Mouse (Mus musculus) inflammation-experienced regulatory T-cells, adult 16 weeks (primary cell): Measurements from ENCODE around the gene Olfr549. TPM values are rescaled to one million over a fixed set of nuclear protein-coding genes. Genes with fewer than 3 reads are reported as not detected.

Source experiments
- polyA plus RNA-seq: library from polyadenylated mRNA; unstranded; fragments of 100-300 nt; shearing (Covaris generic); gene quantifications from one replicate; pipeline ENCODE4 v1.2.1, GENCODE M21; 2017

Olfr549 gene
- not detected for polyA plus RNA-seq

DNA sequence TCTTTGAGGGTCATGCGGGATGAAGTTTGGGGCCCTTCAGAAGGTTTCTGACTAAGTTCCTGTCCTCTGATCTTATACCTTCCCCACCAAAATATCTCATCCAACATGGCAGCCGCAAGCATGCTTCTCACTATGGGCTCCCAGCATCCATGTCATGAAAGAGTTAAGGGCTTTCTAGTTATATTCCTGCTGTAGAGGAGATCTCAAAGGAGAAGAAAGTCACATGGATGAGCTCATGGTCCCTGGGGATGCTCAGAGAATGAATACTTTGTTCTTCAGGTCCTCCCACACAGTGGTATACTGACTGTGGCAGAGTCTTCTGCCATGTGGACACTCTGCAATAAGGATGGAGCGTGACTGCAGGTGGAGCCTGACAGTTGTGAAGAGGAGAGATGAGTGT, at the start of gene Olfr549:
TSS of gene Olfr549 (plus strand) at position 301 of the 400 bp plus-strand sequence.

DNA sequence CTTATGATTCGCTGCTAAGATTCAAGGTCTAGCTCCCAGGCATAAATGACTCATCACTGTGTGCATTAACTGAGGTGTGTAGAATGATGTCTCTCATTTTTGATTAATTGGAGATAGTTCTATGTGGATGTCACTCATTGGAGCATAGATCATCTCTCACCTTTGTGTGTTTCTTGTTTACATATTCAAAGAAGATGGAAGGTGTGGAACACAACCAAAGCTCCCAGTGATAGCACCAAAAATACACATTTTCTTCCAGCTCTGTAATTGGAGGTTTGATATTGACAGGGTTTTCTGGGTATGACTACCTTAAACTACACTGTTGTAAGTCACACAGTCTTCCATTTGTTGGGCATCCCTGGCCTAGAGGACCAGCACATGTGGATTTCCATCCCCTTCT, 15.2 kb upstream of the Olfr549 start, which contains the start of gene Olfr547:
TSS of gene Olfr547 (plus strand) at position 301 of the 400 bp plus-strand sequence.

DNA sequence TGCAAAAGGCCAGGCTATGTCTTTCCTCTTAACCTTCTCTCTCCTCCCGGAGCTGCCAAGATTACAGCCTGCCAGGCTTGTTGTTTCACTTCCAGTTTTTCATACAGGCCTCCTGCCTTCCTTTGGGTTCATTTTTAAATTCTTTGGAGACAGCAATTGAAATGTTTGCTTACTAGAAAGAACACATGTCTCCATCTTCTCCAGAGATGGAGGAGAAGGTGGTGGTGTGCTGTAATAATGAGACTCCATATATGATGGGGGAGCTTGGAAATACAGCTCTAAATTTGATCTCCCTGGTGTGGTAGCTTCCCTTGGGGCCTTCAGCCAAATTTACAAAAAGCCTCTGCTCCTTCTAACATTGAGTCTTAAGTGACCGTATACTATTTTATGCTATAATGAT, 9.1 kb upstream of the Olfr549 start, which contains the start of gene Olfr548-ps1:
TSS of gene Olfr548-ps1 (plus strand) at position 301 of the 400 bp plus-strand sequence.

DNA sequence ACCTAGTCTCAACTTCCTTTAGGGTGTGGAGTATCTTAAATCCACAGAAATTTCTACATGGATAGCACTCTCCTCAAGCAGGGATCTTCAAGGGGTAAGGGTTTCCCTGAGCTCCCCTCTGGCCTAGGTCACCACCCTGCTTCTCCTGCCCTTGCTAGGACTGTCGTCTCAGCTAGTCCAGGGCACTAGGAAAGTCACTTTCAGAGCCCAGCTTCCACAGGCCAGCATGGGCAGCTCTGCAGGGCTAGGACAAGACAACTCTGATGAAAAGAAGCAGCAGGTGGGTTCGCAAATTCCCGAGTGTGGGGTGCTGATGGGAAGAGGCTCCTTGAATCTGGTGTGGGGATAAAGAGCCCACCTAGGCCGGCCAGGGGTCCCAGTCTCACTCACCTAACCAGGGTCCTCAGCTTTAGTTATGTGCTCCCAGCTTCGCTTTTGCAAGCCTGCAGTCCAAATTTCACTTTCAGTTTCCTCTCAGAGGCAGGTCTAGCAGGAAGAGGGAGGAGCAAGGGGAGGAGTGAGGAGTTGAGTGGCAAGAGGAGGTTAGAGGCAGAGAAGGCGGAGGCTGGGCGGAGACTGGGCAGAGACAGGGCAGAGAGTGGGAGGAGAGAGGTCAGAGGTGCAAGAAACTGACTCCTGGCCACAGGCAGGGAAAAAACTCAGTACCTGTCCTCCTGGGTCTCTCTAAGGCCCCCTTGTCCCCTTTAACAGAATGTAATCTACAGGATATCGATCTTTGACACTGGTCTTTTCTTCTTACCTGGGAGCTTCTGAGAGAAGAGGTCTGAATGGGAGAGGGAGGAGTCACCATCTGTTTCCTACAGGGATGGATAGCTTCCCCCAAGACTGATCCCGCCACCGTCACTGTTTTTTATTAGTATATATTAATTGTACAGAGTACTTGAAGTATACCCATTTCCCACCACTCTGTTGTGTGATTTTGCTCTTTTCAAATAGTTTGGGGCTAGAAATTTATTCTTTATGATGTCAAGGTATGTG, 15.6 kb downstream of the Olfr549 start, which contains the start of gene Trim21:
TSS of gene Trim21 (minus strand) at position 488 of the 999 bp plus-strand sequence.

DNA sequence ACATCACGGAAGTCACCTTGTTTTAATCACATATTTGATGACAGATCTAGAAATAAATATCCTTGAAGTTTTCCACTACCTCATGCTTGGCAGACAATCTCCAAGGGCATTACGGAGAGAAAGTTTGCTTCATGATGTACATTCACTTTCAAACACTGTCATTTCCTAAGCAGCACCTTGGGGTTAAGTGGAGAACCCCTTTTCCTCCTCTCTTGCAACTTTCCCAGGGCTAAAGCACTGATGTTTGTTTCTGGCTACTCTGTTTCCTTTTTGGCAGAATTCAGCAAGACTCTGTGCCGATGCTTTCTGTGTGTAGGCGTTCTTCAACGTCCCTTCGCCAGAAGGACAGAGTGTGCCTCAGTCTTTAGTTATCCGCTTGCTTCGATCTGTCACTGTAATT, 21.5 kb downstream of the Olfr549 start, which contains the start of gene Olfr550:
TSS of gene Olfr550 (plus strand) at position 301 of the 400 bp plus-strand sequence.

DNA sequence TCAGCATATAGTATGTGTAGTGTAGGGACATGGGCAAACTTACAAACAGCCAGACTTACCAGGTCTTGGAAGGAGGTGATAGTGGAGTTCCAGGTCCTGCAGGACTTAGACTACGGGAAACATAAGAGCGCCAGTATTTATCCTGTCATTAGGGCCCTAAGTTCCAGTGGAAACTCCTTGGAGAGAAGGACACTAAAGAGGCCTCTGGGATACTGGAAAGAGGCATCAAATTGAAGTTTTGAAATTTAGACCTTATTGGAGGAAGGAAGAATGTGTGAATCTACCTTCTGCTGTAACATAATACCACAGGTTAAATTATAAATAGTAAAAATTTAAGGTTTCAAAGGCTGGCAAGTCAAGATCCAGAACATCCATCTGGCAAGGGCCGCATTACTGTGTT, 42.1 kb downstream of the Olfr549 start, which contains the start of gene Olfr551:
TSS of gene Olfr551 (minus strand) at position 101 of the 400 bp plus-strand sequence.

DNA sequence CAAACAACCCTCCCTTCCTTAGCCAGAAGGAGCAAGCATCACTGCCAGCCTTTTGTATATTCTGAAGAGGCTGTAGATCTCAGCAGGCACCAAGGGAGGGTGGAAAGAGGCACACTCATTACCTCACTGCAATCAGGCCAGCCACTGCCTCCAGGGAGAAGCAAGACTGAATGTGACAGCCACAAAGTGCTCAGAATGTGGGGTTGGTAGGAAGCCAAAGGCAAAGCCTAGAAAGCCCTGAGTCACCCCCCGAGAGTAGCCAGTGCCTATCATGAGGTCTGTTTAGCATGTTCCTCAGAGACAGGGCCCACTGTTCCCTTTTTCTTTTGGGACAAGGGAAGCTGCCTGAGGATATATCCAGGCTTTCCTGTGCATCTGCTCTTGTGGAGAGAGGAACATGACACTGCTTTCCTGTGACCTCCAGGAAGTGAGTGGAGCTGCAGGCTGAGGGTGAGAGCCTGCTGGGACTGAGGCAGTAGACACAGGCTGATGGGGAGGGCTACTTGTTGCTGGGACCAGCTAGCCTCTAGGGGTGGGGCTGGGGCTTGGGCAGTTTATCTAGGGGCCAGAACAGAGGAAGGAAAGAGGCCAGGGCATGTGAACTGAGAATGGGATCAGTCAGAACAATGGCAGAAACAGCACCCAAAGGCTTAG, 47.8 kb downstream of the Olfr549 start, which contains the start of gene Olfr552:
TSS of gene Olfr552 (plus strand) at position 393 of the 654 bp plus-strand sequence.

Other genes with a start within 250 kb of the Olfr549 start
- gene Rrm1, start 108.2 kb upstream of the Olfr549 start, polyA plus RNA-seq = 61.1 TPM
- not detected for gene Olfr543, start 68.2 kb upstream of the Olfr549 start, polyA plus RNA-seq
- gene Olfr544, start 61.6 kb upstream of the Olfr549 start, polyA plus RNA-seq = 0.09 TPM
- gene Olfr545, start 50.3 kb upstream of the Olfr549 start, polyA plus RNA-seq = not detected
- not detected for gene Olfr547, start 15.1 kb upstream of the Olfr549 start, polyA plus RNA-seq
- not detected for gene Olfr548-ps1, start 9.0 kb upstream of the Olfr549 start, polyA plus RNA-seq
- gene Trim21, start 15.6 kb downstream of the Olfr549 start, polyA plus RNA-seq = 132 TPM
- gene Olfr550, start 21.6 kb downstream of the Olfr549 start, polyA plus RNA-seq = not detected
- gene Olfr551, start 42.0 kb downstream of the Olfr549 start, polyA plus RNA-seq = not detected
- not detected for gene Olfr552, start 47.9 kb downstream of the Olfr549 start, polyA plus RNA-seq
- not detected for gene Olfr553, start 68.3 kb downstream of the Olfr549 start, polyA plus RNA-seq
- gene Olfr554, start 88.6 kb downstream of the Olfr549 start, polyA plus RNA-seq = not detected
- gene Olfr555, start 109.0 kb downstream of the Olfr549 start, polyA plus RNA-seq = not detected
- not detected for gene Olfr556, start 115.0 kb downstream of the Olfr549 start, polyA plus RNA-seq
- gene Trim68, start 137.5 kb downstream of the Olfr549 start, polyA plus RNA-seq = 22.3 TPM
- not detected for gene Olfr557, start 146.0 kb downstream of the Olfr549 start, polyA plus RNA-seq
- not detected for gene Olfr558, start 152.3 kb downstream of the Olfr549 start, polyA plus RNA-seq
- gene Olfr33, start 169.2 kb downstream of the Olfr549 start, polyA plus RNA-seq = not detected
- gene Olfr559, start 177.6 kb downstream of the Olfr549 start, polyA plus RNA-seq = not detected
- gene Olfr560, start 209.5 kb downstream of the Olfr549 start, polyA plus RNA-seq = not detected
- gene Olfr78, start 209.6 kb downstream of the Olfr549 start, polyA plus RNA-seq = not detected
- not detected for gene Olfr561, start 221.4 kb downstream of the Olfr549 start, polyA plus RNA-seq